Mouse (Mus musculus) gastrocnemius, postnatal 10 days (tissue): ENCODE measurements around the gene Camta1. TPM values are rescaled to one million over a fixed set of nuclear protein-coding genes. Genes with fewer than 3 reads are reported as not detected.

Experiments
- DNase-seq: peaks from one replicate; pipeline ENCODE4 v3.0.0; 2021; ENCODE audit warnings: mixed read lengths
- total RNA-seq, 2 experiments: library from RNA; stranded (reverse); gene quantifications; 2 replicates each; pipeline ENCODE4 v1.2.3; 2021

Camta1 gene
- total RNA-seq, 2 experiments from 2014 or later: 71.6 to 82.8 TPM

GRCm38 (mm10) chr4:151195126-151195525 lies 666.5 kb downstream of the Camta1 start:
- DNase-seq: no peak

- no peak for DNase-seq
Measured at GRCm38 (mm10) chr4:151194715-151195097, 667.0 kb downstream of the Camta1 start.

- DNase-seq: no peak
Measured at GRCm38 (mm10) chr4:151194030-151194714, 667.5 kb downstream of the Camta1 start.

GRCm38 (mm10) chr4:151186447-151186846 lies 675.2 kb downstream of the Camta1 start:
- peak; percentile 65 for DNase-seq

GRCm38 (mm10) chr4:151185750-151186149 lies 675.9 kb downstream of the Camta1 start:
- DNase-seq: no peak

GRCm38 (mm10) chr4:151180394-151180902 lies 681.2 kb downstream of the Camta1 start:
- no peak for DNase-seq

- no peak for DNase-seq
Measured at GRCm38 (mm10) chr4:151179639-151180038, 682.0 kb downstream of the Camta1 start.

GRCm38 (mm10) chr4:151178970-151179378 lies 682.7 kb downstream of the Camta1 start:
- no peak for DNase-seq

- no peak for DNase-seq
Measured at GRCm38 (mm10) chr4:151172526-151172925, 689.1 kb downstream of the Camta1 start.

- no peak for DNase-seq
Measured at GRCm38 (mm10) chr4:151171117-151171516, 690.6 kb downstream of the Camta1 start.

GRCm38 (mm10) chr4:151170658-151171057 lies 691.0 kb downstream of the Camta1 start:
- no peak for DNase-seq

GRCm38 (mm10) chr4:151166969-151167368 lies 694.7 kb downstream of the Camta1 start:
- no peak for DNase-seq

GRCm38 (mm10) chr4:151165539-151165938 lies 696.1 kb downstream of the Camta1 start:
- DNase-seq: peak; percentile 96

- no peak for DNase-seq
Measured at GRCm38 (mm10) chr4:151164309-151164708, 697.4 kb downstream of the Camta1 start.

- DNase-seq: no peak
Measured at GRCm38 (mm10) chr4:151161869-151162268, 699.8 kb downstream of the Camta1 start.

GRCm38 (mm10) chr4:151160932-151161331 lies 700.7 kb downstream of the Camta1 start:
- no peak for DNase-seq

- no peak for DNase-seq
Measured at GRCm38 (mm10) chr4:151160476-151160875, 701.2 kb downstream of the Camta1 start.

GRCm38 (mm10) chr4:151158250-151158649 lies 703.4 kb downstream of the Camta1 start:
- no peak for DNase-seq

- peak; percentile 93 for DNase-seq
Measured at GRCm38 (mm10) chr4:151156904-151157303, 704.8 kb downstream of the Camta1 start.

GRCm38 (mm10) chr4:151155587-151155986 lies 706.1 kb downstream of the Camta1 start:
- DNase-seq: no peak

- no peak for DNase-seq
Measured at GRCm38 (mm10) chr4:151154306-151154705, 707.4 kb downstream of the Camta1 start.

- no peak for DNase-seq
Measured at GRCm38 (mm10) chr4:151152010-151152409, 709.7 kb downstream of the Camta1 start.

GRCm38 (mm10) chr4:151150842-151151241 lies 710.8 kb downstream of the Camta1 start:
- DNase-seq: no peak

GRCm38 (mm10) chr4:151150115-151150514 lies 711.6 kb downstream of the Camta1 start:
- DNase-seq: no peak
